Mouse (Mus musculus) embryonic fibroblast, embryonic 13.5 days (primary cell): ENCODE measurements around the gene Ruvbl2. TPM values are rescaled to one million over a fixed set of nuclear protein-coding genes. Genes with fewer than 3 reads are reported as not detected.

Experiments
- H3K27ac ChIP-seq: 2 replicates; pipeline ENCODE4 v1.5.1; 2012; ENCODE audit warnings: low read length, control low read depth, inconsistent platforms; ENCODE audit not compliant: insufficient read depth
- H3K4me1 ChIP-seq: 2 replicates; pipeline ENCODE4 v1.6.1; 2011; ENCODE audit warnings: low read length; ENCODE audit not compliant: control insufficient read depth, insufficient read depth
- H3K4me3 ChIP-seq: 2 replicates; pipeline ENCODE4 v1.5.1; 2011; ENCODE audit warnings: mild to moderate bottlenecking, control low read depth, low read length; ENCODE audit not compliant: insufficient read depth
- CTCF ChIP-seq: IDR thresholded peaks from 2 replicates; pipeline ENCODE4 v1.5.1; 2011; ENCODE audit warnings: mild to moderate bottlenecking, control low read depth, low read length, moderate library complexity, borderline replicate concordance; ENCODE audit not compliant: insufficient read depth
- POLR2A ChIP-seq: IDR thresholded peaks from 2 replicates; pipeline ENCODE4 v1.6.1; 2011; ENCODE audit warnings: low read depth, mild to moderate bottlenecking, control low read depth, low read length, moderate library complexity
- polyA plus RNA-seq: library from polyadenylated mRNA; stranded (reverse); fragments of >200 nt; gene quantifications from 2 replicates; pipeline ENCODE4 v1.2.4, GENCODE M21; 2011; ENCODE audit warnings: low read depth; ENCODE audit not compliant: missing spikeins, insufficient read length

Gene Ruvbl2
- polyA plus RNA-seq, 1 experiment = 74.6 TPM

DNA sequence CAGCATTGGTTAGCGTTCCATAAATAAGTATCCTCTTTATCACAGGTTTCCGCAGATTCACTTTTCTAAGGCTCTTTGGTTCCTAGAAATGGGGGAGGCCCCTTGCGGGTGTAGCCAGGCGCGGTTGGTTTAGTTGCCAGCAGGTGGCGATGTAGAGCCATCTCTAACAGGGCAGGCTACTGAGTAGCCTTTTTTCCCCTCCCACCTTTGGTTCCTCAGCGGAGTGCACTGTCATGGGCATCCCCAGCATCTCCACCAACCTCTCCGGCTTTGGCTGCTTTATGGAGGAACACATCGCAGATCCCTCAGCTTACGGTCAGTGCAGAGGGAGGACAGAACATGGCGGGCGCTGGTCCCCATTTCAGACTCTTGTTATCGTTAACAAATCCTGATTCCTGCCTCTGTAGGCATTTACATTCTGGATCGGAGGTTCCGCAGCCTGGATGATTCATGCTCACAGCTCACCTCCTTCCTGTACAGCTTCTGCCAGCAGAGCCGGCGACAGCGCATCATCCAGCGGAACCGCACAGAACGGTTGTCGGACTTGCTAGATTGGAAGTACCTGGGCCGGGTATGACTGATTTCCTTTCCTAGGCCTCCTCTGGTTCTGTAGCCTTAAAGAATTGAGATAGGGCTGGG lies 13.6 kb upstream of the Ruvbl2 start:
- Histone ChIP-seq H3K4me1 (no peaks in the 10 kb centered on the region), H3K27ac (no peak overlapping the region), H3K4me3 (no peak overlapping the region)
- TF ChIP-seq CTCF (peak; percentile 41), POLR2A (no peak)

DNA sequence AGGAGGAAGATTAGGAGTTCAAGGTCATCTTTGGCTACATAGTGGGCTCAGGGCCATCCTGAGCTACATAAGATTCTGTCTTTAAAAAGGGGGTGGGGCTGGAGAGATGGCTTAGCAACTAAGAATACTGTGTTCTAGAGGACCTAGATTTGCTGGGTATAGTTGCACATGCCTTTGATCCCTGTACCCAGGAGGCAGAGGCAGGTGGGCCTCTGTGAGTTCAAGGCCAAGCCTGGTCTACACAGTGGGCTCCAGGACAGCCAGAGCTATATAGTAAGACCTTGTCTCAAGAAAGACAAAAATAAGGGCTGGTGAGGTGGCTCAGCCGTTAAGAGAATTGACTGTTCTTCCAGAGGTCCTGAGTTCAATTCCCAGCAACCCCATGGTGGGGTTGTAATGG lies 12.1 kb upstream of the Ruvbl2 start:
- Histone ChIP-seq H3K4me3 (no peak overlapping the region), H3K4me1 (no peaks in the 10 kb centered on the region), H3K27ac (no peak overlapping the region)
- TF ChIP-seq POLR2A (no peak), CTCF (no peak)

DNA sequence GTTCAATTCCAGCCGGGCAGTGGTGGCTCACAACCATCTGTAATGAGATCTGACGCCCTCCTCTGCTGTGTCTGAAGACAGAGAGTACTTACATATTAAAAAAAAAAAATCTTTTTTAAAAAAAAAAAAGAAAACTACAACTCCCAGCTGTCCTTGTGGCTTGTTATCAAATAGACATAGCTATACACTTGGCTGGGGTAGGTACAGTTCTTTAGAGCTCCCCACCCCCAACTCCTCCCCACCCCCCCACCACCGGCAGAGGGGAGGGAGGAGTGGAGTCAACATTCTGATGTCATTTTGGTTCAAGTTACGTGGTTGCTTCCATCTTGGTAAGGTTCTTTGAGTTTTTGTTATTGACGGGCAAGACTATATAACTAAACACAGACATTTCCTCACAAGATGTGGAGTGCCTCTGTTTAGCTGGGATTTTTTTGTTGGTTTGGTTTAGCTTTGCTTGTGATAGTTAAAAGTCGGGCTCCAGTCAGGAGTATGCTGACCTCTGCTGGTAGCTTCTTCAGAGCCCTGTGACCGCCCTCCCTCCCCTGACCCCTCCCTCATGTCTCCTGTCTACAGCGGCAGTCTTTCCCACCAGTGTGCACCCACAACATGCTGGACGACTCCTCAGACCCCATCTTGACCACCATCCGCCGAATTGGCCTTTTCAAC lies 9.6 kb upstream of the Ruvbl2 start:
- no peak overlapping the region for H3K4me3 ChIP-seq
- TF ChIP-seq CTCF = peak; percentile 26; the same call in 1 of the 2 replicates
- TF ChIP-seq POLR2A = no peak
- H3K27ac ChIP-seq = no peak overlapping the region
- H3K4me1 ChIP-seq = no peaks in the 10 kb centered on the region

DNA sequence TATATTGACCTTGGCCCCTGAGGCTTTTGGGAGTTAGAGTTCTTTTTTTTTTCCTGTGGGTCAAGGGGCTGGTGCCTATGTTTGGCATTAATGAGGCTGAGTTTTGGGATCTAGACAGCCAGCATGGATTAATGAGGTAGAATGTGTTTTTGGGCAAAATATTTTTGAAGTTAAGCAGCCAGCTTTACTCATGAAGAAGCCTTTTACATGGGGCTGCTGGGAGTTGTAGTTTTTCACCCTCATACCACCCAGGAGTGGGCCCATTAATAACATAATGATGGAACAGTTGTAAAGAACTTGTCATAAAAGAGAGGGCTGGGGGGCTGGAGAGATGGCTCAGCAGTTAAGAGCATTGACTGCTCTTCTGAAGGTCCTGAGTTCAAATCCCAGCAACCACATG lies 8.7 kb upstream of the Ruvbl2 start:
- no peak for TF ChIP-seq POLR2A
- no peak for TF ChIP-seq CTCF
- H3K4me1 ChIP-seq = no peaks in the 10 kb centered on the region
- no peak overlapping the region for H3K4me3 ChIP-seq
- no peak overlapping the region for H3K27ac ChIP-seq

DNA sequence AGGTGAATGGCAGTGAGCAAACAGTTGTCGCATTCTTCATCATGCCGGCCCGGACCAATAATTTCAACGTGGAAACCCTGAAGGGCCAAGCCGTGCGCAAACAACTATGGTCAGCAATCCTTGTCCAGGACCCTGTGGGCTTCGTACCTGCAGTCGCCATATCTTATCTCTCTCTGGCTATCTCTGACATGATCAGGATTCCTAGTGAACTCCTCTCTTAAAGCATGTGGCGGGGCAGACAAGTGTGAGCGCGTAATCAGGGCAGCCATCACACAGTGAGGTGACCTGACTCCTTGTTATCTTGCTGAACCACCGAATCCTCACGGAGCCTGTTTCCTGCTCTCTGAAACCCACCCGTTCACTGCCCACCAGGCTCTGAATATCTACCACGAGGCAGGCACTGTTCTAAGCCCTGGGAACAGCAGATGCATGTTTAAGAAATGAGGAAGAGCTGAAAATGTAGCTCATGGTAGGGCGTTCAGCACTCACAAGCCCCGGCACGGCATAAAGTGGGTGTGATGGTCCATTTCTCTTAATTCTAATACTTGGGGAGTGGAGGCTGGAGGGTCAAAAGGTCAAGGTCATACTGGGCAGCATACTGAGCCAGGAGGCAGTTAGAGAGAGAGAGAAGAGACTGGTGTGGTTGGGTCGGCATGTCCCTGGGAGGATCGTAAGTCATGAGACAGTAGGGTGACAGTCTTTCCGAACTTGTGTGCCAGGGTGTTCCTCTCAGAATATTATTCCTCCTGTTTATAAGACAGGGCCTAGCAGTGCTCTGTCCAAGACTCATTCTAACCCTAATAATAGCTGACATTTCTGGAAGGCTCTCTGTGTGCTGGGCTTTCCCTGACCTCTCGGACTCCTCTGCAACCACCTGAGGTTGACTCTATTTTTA lies 5.9 kb upstream of the Ruvbl2 start:
- Histone ChIP-seq H3K27ac (no peak overlapping the region), H3K4me3 (no peak overlapping the region), H3K4me1 (no peaks in the 10 kb centered on the region)
- no peak for TF ChIP-seq CTCF
- TF ChIP-seq POLR2A = no peak

DNA sequence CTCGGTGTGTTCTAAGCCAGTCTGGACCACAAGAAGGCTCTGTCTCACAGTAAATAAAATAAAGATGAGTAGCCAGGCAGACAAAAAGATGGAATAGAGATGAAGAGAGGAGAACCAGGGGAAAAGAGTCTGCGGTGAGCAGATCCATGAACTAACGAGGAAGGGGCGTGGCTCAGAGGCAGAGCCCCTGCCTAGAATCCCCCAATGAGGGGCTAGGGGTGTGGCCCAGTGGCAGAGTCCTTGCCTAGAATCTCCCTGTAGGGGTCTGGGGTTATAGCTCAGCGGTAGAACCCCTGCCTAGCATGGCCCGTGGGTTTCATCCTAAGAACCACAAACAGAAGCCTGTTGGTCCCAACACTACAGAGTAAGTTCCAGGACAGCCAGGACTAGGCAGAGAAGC lies 850 bp downstream of the Ruvbl2 start:
- H3K4me1 ChIP-seq = 0 out of 2 replicates have a peak, but pooled peaks cover 5% of the 10 kb centered on the region
- H3K27ac ChIP-seq = no peak overlapping the region
- H3K4me3 ChIP-seq = no peak overlapping the region
- TF ChIP-seq CTCF (no peak), POLR2A (no peak)

DNA sequence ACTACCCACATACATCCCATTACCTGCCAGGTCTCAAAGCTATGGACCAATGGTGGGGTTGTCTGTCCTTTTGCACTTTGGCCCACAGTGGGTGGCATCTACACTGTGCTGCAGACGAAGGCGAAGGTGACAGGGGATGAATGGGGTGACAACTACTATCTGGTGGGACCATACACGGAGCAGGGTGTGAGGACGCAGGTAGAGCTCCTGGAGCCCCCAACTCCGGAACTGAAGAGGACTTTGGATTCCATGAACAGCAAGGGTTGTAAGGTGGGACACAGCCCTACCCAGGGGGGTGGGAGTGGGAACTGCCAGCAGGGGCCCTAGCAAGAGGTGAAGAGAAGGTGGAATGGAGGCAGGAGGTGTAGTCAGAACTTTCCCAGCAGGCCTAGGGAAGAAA lies 1.5 kb downstream of the Ruvbl2 start:
- Histone ChIP-seq H3K27ac (no peak overlapping the region), H3K4me1 (0 out of 2 replicates have a peak, but pooled peaks cover 5% of the 10 kb centered on the region), H3K4me3 (no peak overlapping the region)
- TF ChIP-seq CTCF = no peak
- TF ChIP-seq POLR2A = no peak; the same call in 1 of the 2 replicates

DNA sequence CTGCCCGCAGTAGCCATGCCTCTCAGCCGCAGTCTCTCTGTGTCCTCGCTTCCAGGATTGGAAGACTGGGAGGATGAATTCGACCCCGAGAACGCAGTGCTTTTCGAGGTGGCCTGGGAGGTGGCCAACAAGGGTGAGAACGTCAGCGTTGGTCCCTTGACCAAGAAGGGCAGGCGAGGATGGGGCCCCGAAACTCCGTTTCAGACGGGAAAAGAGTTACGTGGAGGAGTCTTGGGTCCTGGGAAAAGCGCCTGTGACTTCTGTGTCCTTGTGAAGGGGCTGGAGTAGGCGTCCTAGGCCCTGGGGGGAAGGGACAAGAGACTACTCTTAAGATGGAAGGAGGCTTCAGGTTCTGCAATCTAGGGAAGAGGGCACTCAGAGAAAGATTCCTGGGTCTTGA lies 2.9 kb downstream of the Ruvbl2 start:
- peak overlapping the region; percentile 54 for H3K27ac ChIP-seq

DNA sequence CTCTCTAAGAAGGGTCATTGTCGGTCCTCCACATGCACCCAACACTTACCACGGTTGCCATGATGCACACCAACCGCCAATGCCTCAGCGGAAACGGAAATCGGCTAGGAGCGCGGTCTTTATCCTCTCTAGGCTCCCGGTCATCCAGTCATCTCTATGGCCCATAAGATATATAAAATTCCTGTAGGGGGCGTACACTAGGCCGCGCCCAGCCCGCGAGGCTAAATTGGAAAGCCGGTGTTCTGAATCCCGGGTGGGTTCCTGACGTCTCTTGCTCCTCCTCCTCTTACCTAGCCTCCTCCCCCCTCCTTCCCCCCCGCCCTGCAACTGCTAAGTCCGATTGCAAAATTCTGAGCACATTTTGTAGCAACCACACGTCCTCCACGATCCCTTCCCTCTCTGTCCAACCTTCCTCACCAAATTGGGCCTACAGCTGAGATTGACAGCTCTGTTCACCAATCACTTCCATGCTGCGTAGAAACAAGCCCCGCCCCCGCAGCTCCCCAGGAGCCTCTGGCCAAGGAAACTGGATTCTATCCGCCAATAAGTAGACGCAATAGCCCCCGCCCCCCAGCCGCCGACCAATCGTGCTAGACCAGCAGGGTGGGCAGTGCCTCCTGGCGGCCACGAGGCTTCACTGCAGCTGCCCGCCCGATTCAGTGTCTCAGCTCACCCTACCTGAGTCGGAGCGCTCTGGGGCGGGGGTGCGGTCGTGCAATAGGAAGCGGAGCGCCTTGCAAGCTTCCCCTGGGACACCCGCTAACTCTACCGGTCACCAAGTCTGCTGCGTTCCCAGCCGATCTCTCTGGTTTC lies 3.5 kb downstream of the Ruvbl2 start, which contains the start of gene Gys1:
Gene Gys1 (plus strand): TSS at position 642 of the 813 bp plus-strand sequence.
- H3K4me1 ChIP-seq = 0 out of 2 replicates have a peak, but pooled peaks cover 5% of the 10 kb centered on the region
- TF ChIP-seq POLR2A = peak; percentile 88
- TF ChIP-seq CTCF = peak; percentile 95

More for the DNA sequence above, 2.9 kb downstream of the Ruvbl2 start:
- TF ChIP-seq POLR2A = no peak
- no peak for TF ChIP-seq CTCF
- 0 out of 2 replicates have a peak, but pooled peaks cover 5% of the 10 kb centered on the region for H3K4me1 ChIP-seq
- H3K4me3 ChIP-seq = peak overlapping the region; percentile 62

More for the DNA sequence above, 3.5 kb downstream of the Ruvbl2 start, which contains the start of gene Gys1:
- H3K4me3 ChIP-seq = peak within 1 kb of the TSS; percentile 98
- H3K27ac ChIP-seq = peak within 1 kb of the TSS; percentile 54
